Mouse (Mus musculus): ENCODE data around the gene Clk4.

Gene Clk4

GRCm38 (mm10) chr11:51308306-51308705, 46.8 kb downstream of the Clk4 start:
- DNase-seq (ENCODE audit: low read depth, low spot score), result no peak

GRCm38 (mm10) chr11:51311846-51312245, 50.3 kb downstream of the Clk4 start:
- DNase-seq (ENCODE audit: low read depth, low spot score), result no peak

GRCm38 (mm10) chr11:51315991-51316810, 54.7 kb downstream of the Clk4 start:
- no peak for DNase-seq (ENCODE audit: low read depth, low spot score)

GRCm38 (mm10) chr11:51320609-51321008, 59.1 kb downstream of the Clk4 start:
- no peak for DNase-seq (ENCODE audit: low read depth, low spot score)

- DNase-seq (ENCODE audit: low read depth, low spot score), result no peak
These were observed 65.4 kb downstream of the Clk4 start for GRCm38 (mm10) chr11:51326908-51327307.

GRCm38 (mm10) chr11:51328387-51328942, 66.9 kb downstream of the Clk4 start:
- DNase-seq (ENCODE audit: low read depth, low spot score), result no peak

- no peak for DNase-seq (ENCODE audit: low read depth, low spot score)
These were observed 68.5 kb downstream of the Clk4 start for GRCm38 (mm10) chr11:51329837-51330714.
